Comparison of ENCODE assay signal across 16 mouse cellular contexts in genomic region chr4:63860688-63861540, GRCm38 (mm10). TPM values are rescaled to one million over a fixed set of nuclear protein-coding genes. Genes with fewer than 3 reads are reported as not detected.
DNase-seq lines count a peak whose midpoint lies in the region; ATAC-seq and TF ChIP-seq lines count a peak whose summit lies in the region.
"Had no signal": no experiment of that assay in that cellular context is flagged by ENCODE, and none has a peak within 500 bp of the region (broad histone marks: within the 10 kb centered on the region; RNA-seq: fewer than 3 reads in every experiment).

Tnfsf8 (minus strand) TSS chr4:63861347.

- WGBS in liver, postnatal 0 days (ENCODE audit: insufficient replicate concordance): 45% methylated on average over 19 of the region's 19 CpGs
- 58% methylated on average over 19 of the region's 19 CpGs for WGBS in liver, embryonic 12.5 days (ENCODE audit: insufficient replicate concordance)
- WGBS in intestine, embryonic 16.5 days: 85% methylated on average over 19 of the region's 19 CpGs

- peaks cover 49% of the 10 kb centered on the region for H3K79me2 ChIP-seq in CH12.LX (replicated peaks; ENCODE audit: control insufficient read depth, extremely low read depth, insufficient read depth, poor library complexity, severe bottlenecking)

- ATAC-seq in liver, postnatal 0 days: no peak
- ATAC-seq in liver, embryonic 12.5 days: no peak
- ATAC-seq in megakaryocyte progenitor cell, adult 5-6 weeks (replicated peaks; ENCODE audit: poor library complexity): peak; percentile 87
- no peak for ATAC-seq in intestine, embryonic 16.5 days
- ATAC-seq: hindbrain, postnatal 0 days; midbrain, embryonic 13.5 days had no signal

- in situ Hi-C loops in CH12.LX (cut with MboI; ENCODE audit: low pct_ligation_motif_present, low pct_unique_long_range_greater_than_20kb, low sequenced_read_pairs): loop anchor here (5.0 to 10.0 kb wide), 2 partner anchors 66 to 456 kb away; partner anchors contain the start of gene Akna

- no peak for DNase-seq in liver, postnatal 0 days
- DNase-seq in CH12.LX (ENCODE audit: extremely low read depth): peak; percentile 73
- peak; percentile 59 to 64 for DNase-seq in thymus, postnatal 10 days (ENCODE audit: low spot score in 2 of 2)
- no peak for DNase-seq in testis, postnatal 10 days (ENCODE audit: low spot score)
- DNase-seq in gastrocnemius, postnatal 36 days: no peak
- DNase-seq: cerebellum, adult 2 months; gastrocnemius, adult 2 months; liver, embryonic 13.5 days had no signal

- H3K4me3 ChIP-seq in liver, postnatal 0 days (ENCODE audit: low read depth, low read length): no peak within 1 kb of the TSS
- H3K4me3 ChIP-seq in liver, embryonic 12.5 days: no peak within 1 kb of the TSS
- peak within 1 kb of the TSS; percentile 71 to 76 (median 74) for H3K4me3 ChIP-seq in CH12.LX (replicated peaks in 1 of 3; ENCODE audit: low read depth in 2 of 3, low read length in 2 of 3, poor library complexity in 1 of 3)
- H3K4me3 ChIP-seq in intestine, embryonic 16.5 days (ENCODE audit: low read length): no peak within 1 kb of the TSS
- H3K4me3 ChIP-seq: gastrocnemius, adult 2 months; liver, embryonic 13.5 days; midbrain, embryonic 13.5 days had no signal

- H3K9ac ChIP-seq in liver, postnatal 0 days (replicated peaks): no peak within 1 kb of the TSS
- H3K9ac ChIP-seq in liver, embryonic 12.5 days: no peak within 1 kb of the TSS
- peak within 1 kb of the TSS; percentile 97 for H3K9ac ChIP-seq in CH12.LX (ENCODE audit: insufficient read depth, low read depth)
- no peak within 1 kb of the TSS for H3K9ac ChIP-seq in intestine, embryonic 16.5 days (ENCODE audit: low read depth, low read length)
- H3K9ac ChIP-seq: liver, embryonic 13.5 days; midbrain, embryonic 13.5 days had no signal

- H3K9me3 ChIP-seq in liver, postnatal 0 days (ENCODE audit: low read length): no peaks in the 10 kb centered on the region
- no peaks in the 10 kb centered on the region for H3K9me3 ChIP-seq in liver, embryonic 12.5 days (replicated peaks)
- H3K9me3 ChIP-seq in CH12.LX (replicated peaks; ENCODE audit: low read length): no peaks in the 10 kb centered on the region
- no peaks in the 10 kb centered on the region for H3K9me3 ChIP-seq in intestine, embryonic 16.5 days (ENCODE audit: control insufficient read depth, low read length)
- H3K9me3 ChIP-seq: liver, embryonic 13.5 days; midbrain, embryonic 13.5 days had no signal

- intact Hi-C loops in gastrocnemius, postnatal 36 days (cut with DNase I): no loop called here

- H3K4me2 ChIP-seq in liver, postnatal 0 days (ENCODE audit: low read depth, low read length): peak within 1 kb of the TSS; percentile 7; the same call in 1 of the 2 replicates
- no peak within 1 kb of the TSS for H3K4me2 ChIP-seq in liver, embryonic 12.5 days
- peak within 1 kb of the TSS; percentile 88 for H3K4me2 ChIP-seq in CH12.LX (ENCODE audit: insufficient read depth, low read depth, poor library complexity, severe bottlenecking)
- H3K4me2 ChIP-seq in intestine, embryonic 16.5 days (ENCODE audit: low read depth, low read length): no peak within 1 kb of the TSS
- H3K4me2 ChIP-seq: heart, embryonic 11.5 days; liver, embryonic 13.5 days; midbrain, embryonic 13.5 days had no signal

- TF ChIP-seq EP300 in liver, postnatal 0 days (IDR thresholded peaks at IDR 0.05; ENCODE audit: low read depth): no peak
- peak; percentile 57 for TF ChIP-seq EP300 in CH12.LX (IDR thresholded peaks at IDR 0.05; ENCODE audit: low read length)

- H3K27me3 ChIP-seq in liver, postnatal 0 days (ENCODE audit: insufficient read depth, low read length): no peaks in the 10 kb centered on the region
- no peaks in the 10 kb centered on the region for H3K27me3 ChIP-seq in liver, embryonic 12.5 days (replicated peaks)
- no peaks in the 10 kb centered on the region for H3K27me3 ChIP-seq in CH12.LX (replicated peaks)
- no peaks in the 10 kb centered on the region for H3K27me3 ChIP-seq in intestine, embryonic 16.5 days (replicated peaks; ENCODE audit: control insufficient read depth, insufficient read depth, low read length)
- H3K27me3 ChIP-seq: liver, embryonic 13.5 days; midbrain, embryonic 13.5 days had no signal

- dilution Hi-C loops in CH12.LX (cut with MboI; ENCODE audit: extremely low pct_ligation_motif_present, extremely low pct_unique_long_range_greater_than_20kb, low sequenced_read_pairs): no loop called here

- H3K36me3 ChIP-seq in liver, postnatal 0 days (replicated peaks; ENCODE audit: insufficient read depth, low read length): no peaks in the 10 kb centered on the region
- H3K36me3 ChIP-seq in liver, embryonic 12.5 days: no peaks in the 10 kb centered on the region
- H3K36me3 ChIP-seq in CH12.LX (replicated peaks in 1 of 2; ENCODE audit: control insufficient read depth in 1 of 2, insufficient read depth in 1 of 2, low read length in 1 of 2): peaks cover 0 to 11% of the 10 kb centered on the region in 2 experiments
- no peaks in the 10 kb centered on the region for H3K36me3 ChIP-seq in intestine, embryonic 16.5 days (ENCODE audit: control insufficient read depth, insufficient read depth, low read length)
- H3K36me3 ChIP-seq: liver, embryonic 13.5 days; midbrain, embryonic 13.5 days had no signal

- no peak for TF ChIP-seq CTCF in liver, postnatal 0 days (IDR thresholded peaks at IDR 0.05; ENCODE audit: low read depth)
- no peak for TF ChIP-seq CTCF in CH12.LX (conservative IDR thresholded peaks at IDR 0.05 in 1 of 2, IDR thresholded peaks at IDR 0.05 in 1 of 2; ENCODE audit: low read depth in 2 of 2, low read length in 2 of 2)

- TF ChIP-seq RAD21 in CH12.LX (IDR thresholded peaks at IDR 0.05; ENCODE audit: low read depth, low read length): no peak; the same call in 1 of the 2 replicates

- no peak within 1 kb of the TSS for H3K27ac ChIP-seq in liver, postnatal 0 days (ENCODE audit: low read depth)
- no peak within 1 kb of the TSS for H3K27ac ChIP-seq in liver, embryonic 12.5 days
- H3K27ac ChIP-seq in CH12.LX (ENCODE audit: insufficient read depth, low read depth): peak within 1 kb of the TSS; percentile 94
- no peak within 1 kb of the TSS for H3K27ac ChIP-seq in intestine, embryonic 16.5 days (ENCODE audit: low read length)
- H3K27ac ChIP-seq: gastrocnemius, adult 2 months; hindbrain, postnatal 0 days; liver, embryonic 13.5 days; midbrain, embryonic 13.5 days; stomach, postnatal 0 days had no signal

- no peak for TF ChIP-seq POLR2A in CH12.LX (IDR thresholded peaks at IDR 0.05; ENCODE audit: low read depth, low read length)

- peaks cover 9% of the 10 kb centered on the region for H3K4me1 ChIP-seq in liver, postnatal 0 days (ENCODE audit: insufficient read depth)
- H3K4me1 ChIP-seq in liver, embryonic 12.5 days: no peaks in the 10 kb centered on the region
- H3K4me1 ChIP-seq in CH12.LX (ENCODE audit: control insufficient read depth in 1 of 2, insufficient read depth in 2 of 2): peaks cover 9 to 32% of the 10 kb centered on the region in 2 experiments
- no peaks in the 10 kb centered on the region for H3K4me1 ChIP-seq in intestine, embryonic 16.5 days (ENCODE audit: control insufficient read depth, insufficient read depth, low read length)
- H3K4me1 ChIP-seq: liver, embryonic 13.5 days; midbrain, embryonic 13.5 days had no signal

TF ChIP-seq in CH12.LX, 34 proteins besides CTCF, POLR2A, EP300 and RAD21 (continues in another document):
- no peak for TF ChIP-seq NRF1 (IDR thresholded peaks at IDR 0.05; ENCODE audit: low read depth, low read length)
- TF ChIP-seq MAZ (IDR thresholded peaks at IDR 0.05; ENCODE audit: low read depth, low read length): no peak
- peak; percentile 97 for TF ChIP-seq CHD1 (IDR thresholded peaks at IDR 0.05; ENCODE audit: low read depth, low read length)
- TF ChIP-seq NELFE (IDR thresholded peaks at IDR 0.05; ENCODE audit: low read depth, low read length): peak; percentile 59; the same call in 1 of the 2 replicates
- no peak for TF ChIP-seq JUN (IDR thresholded peaks at IDR 0.05; ENCODE audit: insufficient read depth, low read depth, low read length)
- TF ChIP-seq SMC3 (IDR thresholded peaks at IDR 0.05; ENCODE audit: low read depth, low read length): no peak
- TF ChIP-seq CHD2 (IDR thresholded peaks at IDR 0.05; ENCODE audit: low read length): 0 out of 2 replicates have a peak, but pooled peaks have one; percentile 32
- TF ChIP-seq ZC3H11A (IDR thresholded peaks at IDR 0.05; ENCODE audit: low read depth, low read length): no peak
- TF ChIP-seq TBP (conservative IDR thresholded peaks at IDR 0.05; ENCODE audit: low read depth, low read length): no peak; the same call in none of the 2 replicates
- no peak for TF ChIP-seq POLR2AphosphoS2 (IDR thresholded peaks at IDR 0.05; ENCODE audit: low read depth, low read length)
- TF ChIP-seq BHLHE40 (IDR thresholded peaks at IDR 0.05; ENCODE audit: low read depth, low read length): peak; percentile 78
- peak; percentile 68; the same call in 1 of the 2 replicates for TF ChIP-seq MXI1 (IDR thresholded peaks at IDR 0.05; ENCODE audit: low read depth, low read length)
- peak; percentile 20 for TF ChIP-seq USF2 (conservative IDR thresholded peaks at IDR 0.05; ENCODE audit: low read depth, low read length)
- TF ChIP-seq MEF2A (IDR thresholded peaks at IDR 0.05; ENCODE audit: borderline replicate concordance, low read depth, low read length): peak; percentile 30; the same call in 1 of the 2 replicates
- no peak for TF ChIP-seq JUND (conservative IDR thresholded peaks at IDR 0.05; ENCODE audit: low read depth, low read length)
- 0 out of 2 replicates have a peak, but pooled peaks have one; percentile 38 for TF ChIP-seq KAT2A (IDR thresholded peaks at IDR 0.05; ENCODE audit: insufficient replicate concordance, low read length)
- peak; percentile 83 for TF ChIP-seq ZMIZ1 (IDR thresholded peaks at IDR 0.05; ENCODE audit: low read depth, low read length)
- TF ChIP-seq ETS1 (conservative IDR thresholded peaks at IDR 0.05; ENCODE audit: low read depth, low read length): peak; percentile 53; the same call in 1 of the 2 replicates
- TF ChIP-seq RCOR1 (conservative IDR thresholded peaks at IDR 0.05; ENCODE audit: low read depth, low read length): no peak
- TF ChIP-seq ELF1 (IDR thresholded peaks at IDR 0.05; ENCODE audit: low read depth, low read length): peak; percentile 39; the same call in 1 of the 2 replicates

RNA-seq across cellular contexts. Expression of gene Tnfsf8, which starts in this region (rescaled TPM):
- polyA plus RNA-seq in liver, postnatal 0 days (2015; fragmentation: Nextera tagmentation; extraction: Ambion mirVana): 0.05 TPM in 1 of 2 replicates, not detected in the other
- 0.06 TPM in 1 of 2 replicates, not detected in the other for polyA plus RNA-seq in liver, embryonic 12.5 days (2016; fragmentation: Nextera tagmentation; extraction: Ambion mirVana)
- 15.6 and 22.8 TPM in 2 replicates for total RNA-seq in CH12.LX (2012; rRNA removed)
- 67.9 and 72.5 TPM in 2 replicates for total RNA-seq in CH12.LX (2014; rRNA removed)
- polyA plus RNA-seq in CH12.LX (2012; ENCODE audit: insufficient read length, low read depth): 19.4 and 19.8 TPM in 2 replicates
- 0.81 and 1.3 TPM in 2 replicates for total RNA-seq in megakaryocyte progenitor cell, adult 5-6 weeks (2015)
- total RNA-seq in megakaryocyte progenitor cell, adult 5-6 weeks (2017): 0.58 and 1.2 TPM in 2 replicates
- polyA plus RNA-seq in intestine, embryonic 16.5 days (2015; fragmentation: Nextera tagmentation; extraction: Ambion mirVana): 0.04 TPM in 2 replicates
- not detected for total RNA-seq in gastrocnemius, postnatal 36 days (2021)
- total RNA-seq: gastrocnemius, adult 2 months; hindbrain, postnatal 0 days had no signal
- polyA plus RNA-seq: heart, embryonic 11.5 days; liver, embryonic 13.5 days; midbrain, embryonic 13.5 days; neural tube, embryonic 14.5 days; stomach, postnatal 0 days had no signal

Comparison
In these comparisons a context has a peak if more than half of its experiments do, and no peak if none do; other contexts are left out.
1. RNA of gene Tnfsf8 (total RNA-seq): 15.6 to 72.5 TPM in CH12.LX; 0.58 to 1.3 TPM in megakaryocyte progenitor cell, adult 5-6 weeks and not detected in gastrocnemius, postnatal 36 days; every median in the first group is over 4 times any median in the second.
2. RNA of gene Tnfsf8 (polyA plus RNA-seq): 19.4 to 19.8 TPM in CH12.LX; 0.06 TPM in liver, embryonic 12.5 days, 0.05 TPM in liver, postnatal 0 days and 0.04 TPM in intestine, embryonic 16.5 days; every median in the first group is over 10 times any median in the second.
3. H3K4me2 ChIP-seq: peak in liver, postnatal 0 days (single experiment) and CH12.LX (single experiment); none in liver, embryonic 12.5 days (single experiment) and intestine, embryonic 16.5 days (single experiment).
4. DNase-seq: peak in CH12.LX (single experiment) and thymus, postnatal 10 days (2 of 2); none in liver, postnatal 0 days (single experiment), testis, postnatal 10 days (single experiment) and gastrocnemius, postnatal 36 days (0 of 2).
5. H3K4me3 ChIP-seq: peak in CH12.LX (3 of 3); none in liver, postnatal 0 days (single experiment), liver, embryonic 12.5 days (single experiment) and intestine, embryonic 16.5 days (single experiment).